Mouse (Mus musculus) lung, embryonic 15.5 days (tissue): ENCODE measurements around the gene Paqr9. TPM values are rescaled to one million over a fixed set of nuclear protein-coding genes. Genes with fewer than 3 reads are reported as not detected.

ENCODE experiments used
- ATAC-seq: fragments of 200-750 bp; cut with Nextera tagmentation; 2 replicates; pipeline ENCODE4 v1.8.0; 2017; ENCODE audit warnings: moderate number of reproducible peaks, borderline replicate concordance; ENCODE audit not compliant: low FRiP score, low TSS enrichment; ENCODE audit errors: extremely low read depth
- H3K27ac ChIP-seq: fragments of 300-500 bp; sonication (generic); 2 replicates; pipeline ENCODE4 v1.5.1; 2015; ENCODE audit warnings: moderate library complexity, mild to moderate bottlenecking, inconsistent platforms
- H3K27me3 ChIP-seq: fragments of 300-500 bp; sonication (generic); 2 replicates; pipeline ENCODE4 v1.6.1; 2015; ENCODE audit warnings: inconsistent platforms
- H3K36me3 ChIP-seq: fragments of 300-500 bp; sonication (generic); 2 replicates; pipeline ENCODE4 v1.6.1; 2015; ENCODE audit warnings: inconsistent platforms
- H3K4me1 ChIP-seq: fragments of 300-500 bp; sonication (generic); 2 replicates; pipeline ENCODE4 v1.6.1; 2015; ENCODE audit warnings: inconsistent platforms
- H3K4me2 ChIP-seq: fragments of 300-500 bp; sonication (generic); 2 replicates; pipeline ENCODE4 v1.6.1; 2015; ENCODE audit warnings: inconsistent platforms, mild to moderate bottlenecking, moderate library complexity
- H3K4me3 ChIP-seq: fragments of 300-500 bp; sonication (generic); 2 replicates; pipeline ENCODE4 v1.5.1; 2015; ENCODE audit warnings: mild to moderate bottlenecking, inconsistent platforms
- H3K9ac ChIP-seq: fragments of 300-500 bp; sonication (generic); 2 replicates; pipeline ENCODE4 v1.6.1; 2015; ENCODE audit warnings: inconsistent platforms
- H3K9me3 ChIP-seq: fragments of 300-500 bp; sonication (generic); 2 replicates; pipeline ENCODE4 v1.6.1; 2016; ENCODE audit warnings: inconsistent platforms
- WGBS: fragments of 180-500 bp; shearing (Covaris S2); methylation state at CpG from one replicate; pipeline ENCODE4 v1.1.7; 2015; 5-methylcytosine and 5-hydroxymethylcytosine counted together
- polyA plus RNA-seq: library from polyadenylated mRNA; unstranded; fragments of >200 nt; fragmentation: Nextera tagmentation; extraction: Ambion mirVana; gene quantifications from 2 replicates; pipeline ENCODE4 v1.2.1, GENCODE M21; 2015

Gene Paqr9
- polyA plus RNA-seq, 1 experiment from 2014 or later: 0.12 TPM

DNA sequence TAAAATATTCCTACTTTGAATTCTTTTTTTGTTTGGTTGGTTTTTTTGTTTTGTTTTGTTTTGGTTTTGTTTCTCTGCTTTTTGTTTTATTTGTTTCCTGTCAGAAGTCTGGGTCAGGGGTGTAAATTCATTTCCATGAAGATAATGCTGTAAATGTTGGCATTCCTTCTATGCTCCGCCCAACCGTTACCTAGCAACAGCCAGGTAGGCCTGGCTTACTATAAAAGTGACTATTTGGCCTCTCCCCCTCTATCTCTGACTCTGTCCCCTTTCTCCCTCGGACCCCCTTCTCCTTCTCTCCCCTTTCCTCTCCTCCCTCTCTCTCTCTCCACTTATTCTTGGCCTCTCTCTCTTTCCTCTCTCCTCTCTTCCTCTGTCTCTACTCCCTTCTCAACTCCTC is 56.5 kb downstream of the Paqr9 start:
- H3K4me2 ChIP-seq: no peak overlapping the region
- H3K9ac ChIP-seq: no peak overlapping the region
- 67% methylated on average over 3 of the region's 3 CpGs for WGBS
- no peak overlapping the region for H3K4me3 ChIP-seq
- H3K27ac ChIP-seq: no peak overlapping the region
- H3K36me3 ChIP-seq: no peaks in the 10 kb centered on the region
- H3K4me1 ChIP-seq: no peaks in the 10 kb centered on the region
- ATAC-seq: no peak
- no peaks in the 10 kb centered on the region for H3K9me3 ChIP-seq
- H3K27me3 ChIP-seq: no peaks in the 10 kb centered on the region

Other genes with a start within 250 kb of the Paqr9 start
- gene Chst2, start 152.9 kb upstream of the Paqr9 start, polyA plus RNA-seq: 12.1 and 12.2 TPM in 2 replicates
- 126 and 127 TPM in 2 replicates for gene U2surp, start 47.7 kb upstream of the Paqr9 start, polyA plus RNA-seq
- 8.0 and 8.3 TPM in 2 replicates for gene Pcolce2, start 77.9 kb downstream of the Paqr9 start, polyA plus RNA-seq
- 3.4 and 3.9 TPM in 2 replicates for gene Trpc1, start 190.7 kb downstream of the Paqr9 start, polyA plus RNA-seq